Comparison of ENCODE assay signal across 13 mouse cellular contexts in the genomic region with DNA sequence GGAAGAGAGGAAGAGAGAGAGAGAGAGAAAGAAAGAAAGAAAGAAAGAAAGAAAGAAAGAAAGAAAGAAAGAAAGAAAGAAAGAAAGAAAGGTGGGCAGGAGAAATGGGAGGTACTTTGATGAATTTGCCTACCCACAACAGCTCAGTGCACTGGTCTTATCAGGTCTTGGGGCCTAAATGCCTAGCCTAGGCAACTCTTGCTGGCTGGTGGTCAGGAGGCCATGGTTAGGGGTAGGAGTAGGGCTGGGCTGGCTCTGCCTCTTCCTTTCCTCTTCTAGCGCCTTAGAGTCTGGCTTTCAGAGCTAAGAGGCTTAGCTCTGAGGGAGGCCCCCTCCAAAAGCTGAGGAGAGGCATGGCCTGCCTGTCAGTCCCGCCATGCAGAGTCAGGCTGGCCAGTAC. TPM values are rescaled to one million over a fixed set of nuclear protein-coding genes. Genes with fewer than 3 reads are reported as not detected.
"Had no signal": no experiment of that assay in that cellular context is flagged by ENCODE, and none has a peak within 500 bp of the region (broad histone marks: within the 10 kb centered on the region; RNA-seq: fewer than 3 reads in every experiment).

No protein-coding gene starts in this region.

- DNase-seq: kidney, adult 2 months; kidney, postnatal 36 days; left cerebral cortex, postnatal 4 days; lung, adult 18-20 months; right cerebral cortex, postnatal 14 days; thymus, adult 18-20 months; thymus, postnatal 25 days had no signal

- H3K36me3 ChIP-seq: midbrain, embryonic 15.5 days; neural tube, embryonic 12.5 days had no signal

- H3K27ac ChIP-seq: hindbrain, postnatal 0 days; kidney, postnatal 0 days; midbrain, embryonic 15.5 days; neural tube, embryonic 12.5 days had no signal

- H3K27me3 ChIP-seq: midbrain, embryonic 15.5 days; neural tube, embryonic 12.5 days had no signal

- ATAC-seq: hindbrain, postnatal 0 days; midbrain, embryonic 15.5 days had no signal

- H3K4me3 ChIP-seq: midbrain, embryonic 15.5 days; neural tube, embryonic 12.5 days had no signal

- H3K9me3 ChIP-seq: midbrain, embryonic 15.5 days; neural tube, embryonic 12.5 days had no signal

- H3K4me2 ChIP-seq: midbrain, embryonic 15.5 days; neural tube, embryonic 12.5 days had no signal

- H3K9ac ChIP-seq: midbrain, embryonic 15.5 days; neural tube, embryonic 12.5 days had no signal

RNA-seq across cellular contexts. Expression of gene 1190005I06Rik, which starts 23.8 kb away (rescaled TPM):
- total RNA-seq: monocyte, adult 5-6 weeks; neutrophil, adult 5-6 weeks had no signal

RNA-seq across cellular contexts. Expression of gene Gm27021, which starts 44.3 kb away (rescaled TPM):
- total RNA-seq: monocyte, adult 5-6 weeks; neutrophil, adult 5-6 weeks had no signal
- polyA plus RNA-seq: kidney, adult 2 months had no signal
